Mouse (Mus musculus): ENCODE results near the gene Tmem204.
"Not testable (repeated sequence)": the region's sequence is repeated elsewhere in the genome, so short reads cannot be mapped to it uniquely, and the experiment has no call there.

Tmem204 gene

DNA sequence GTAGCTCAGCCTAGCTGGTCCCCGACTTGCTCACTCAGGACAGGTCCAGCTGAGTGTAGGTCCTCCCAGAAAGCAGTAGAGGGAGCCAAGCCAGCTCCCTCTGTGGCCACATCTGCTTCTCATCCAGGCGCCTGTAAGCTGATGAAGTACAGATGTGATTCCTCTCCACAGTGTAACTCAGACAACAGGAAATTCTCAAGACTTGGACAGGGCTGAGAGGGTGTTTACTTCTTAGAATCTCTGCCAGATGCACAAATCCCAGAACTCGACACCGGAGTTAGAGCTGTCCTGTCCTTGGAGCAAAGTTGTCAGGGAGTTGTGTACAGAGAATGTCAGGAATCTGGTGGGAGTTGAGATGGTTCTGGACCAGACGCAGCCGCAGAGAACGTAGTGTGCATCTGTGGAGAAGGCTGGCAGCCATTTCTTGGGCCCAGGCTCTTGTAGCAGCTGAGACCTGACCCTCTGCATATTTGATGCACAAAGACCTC lies at the start of gene Tmem204:
Gene Tmem204 (minus strand): TSS at position 148 of the 488 bp plus-strand sequence.
- peak; percentile 37 for DNase-seq (ENCODE audit: low read depth, low spot score)

DNA sequence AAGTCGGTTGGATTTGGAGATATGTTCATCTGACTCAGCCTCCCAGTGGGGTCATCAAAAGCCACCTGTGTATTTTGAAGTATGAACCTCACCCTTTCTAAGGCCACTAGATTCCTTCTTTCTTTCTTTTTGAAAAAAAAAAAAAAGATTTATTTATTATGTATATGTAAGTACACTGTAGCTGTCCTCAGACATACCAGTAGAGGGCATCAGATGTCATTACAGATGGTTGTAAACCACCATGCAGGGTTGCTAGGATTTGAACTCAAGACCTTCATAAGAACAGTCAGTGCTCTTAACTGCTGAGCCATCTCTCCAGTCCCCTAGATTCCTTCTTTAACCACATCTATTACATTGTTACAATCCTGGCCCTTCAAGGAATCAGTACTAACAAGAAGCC lies 46.7 kb upstream of the Tmem204 start:
- no peak for DNase-seq (ENCODE audit: low read depth, low spot score)

- DNase-seq (ENCODE audit: low read depth, low spot score): no peak
Measured at GRCm38 (mm10) chr17:25127681-25128080, 44.3 kb upstream of the Tmem204 start.

GRCm38 (mm10) chr17:25127079-25127478 lies 43.7 kb upstream of the Tmem204 start:
- DNase-seq (ENCODE audit: low read depth, low spot score): peak; percentile 79

GRCm38 (mm10) chr17:25125442-25126060 lies 42.2 kb upstream of the Tmem204 start:
- DNase-seq (ENCODE audit: low read depth, low spot score): not testable (repeated sequence)

DNA sequence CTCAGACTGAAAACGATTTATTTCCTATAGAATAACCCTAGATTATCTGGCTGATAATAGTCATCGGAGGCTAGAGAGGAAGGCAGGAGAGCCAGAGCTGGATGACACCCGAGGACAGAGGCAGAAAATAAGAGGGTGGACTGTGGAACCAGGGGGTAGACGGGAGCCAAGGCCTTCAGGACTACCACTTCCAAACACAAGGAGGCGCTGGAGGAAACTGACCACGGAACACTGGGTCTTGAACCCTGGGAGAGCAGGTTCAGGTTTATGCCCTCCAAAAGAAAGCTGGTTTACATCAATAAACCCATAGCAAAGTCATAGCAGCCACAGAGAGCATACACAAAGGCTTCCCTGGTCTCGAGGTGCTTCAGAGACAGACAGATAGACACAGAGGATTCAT lies 40.6 kb upstream of the Tmem204 start:
- DNase-seq (ENCODE audit: low read depth, low spot score): no peak

DNA sequence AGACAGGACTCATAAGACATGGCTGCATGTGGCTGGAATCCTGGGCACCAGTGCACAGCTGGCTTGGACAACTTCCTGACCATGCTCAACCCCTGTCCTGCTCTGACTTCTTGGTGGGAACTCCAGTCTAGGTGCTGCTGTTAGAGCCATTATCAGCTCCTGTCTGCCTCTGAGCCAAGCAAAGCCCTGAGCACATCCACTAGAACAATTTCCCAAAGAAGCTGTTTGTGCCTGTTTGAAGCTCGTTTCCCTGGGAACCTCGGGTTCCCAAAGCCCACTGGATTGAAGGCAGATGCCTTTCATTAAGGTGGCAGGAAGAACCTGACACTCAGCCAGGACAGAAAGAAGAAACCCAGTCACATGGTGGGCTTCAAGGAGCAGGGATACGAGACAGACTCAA lies 37.0 kb upstream of the Tmem204 start, which contains the start of gene Ptx4:
Gene Ptx4 (plus strand): TSS at position 355 of the 400 bp plus-strand sequence.
- no peak for DNase-seq (ENCODE audit: low read depth, low spot score)

- peak; percentile 37 for DNase-seq (ENCODE audit: low read depth, low spot score)
Measured at GRCm38 (mm10) chr17:25117263-25117662, 33.9 kb upstream of the Tmem204 start.

GRCm38 (mm10) chr17:25115664-25116432 lies 32.5 kb upstream of the Tmem204 start, which contains the start of gene Telo2:
Gene Telo2, minus strand, starts transcription at chr17:25115967.
- peak; percentile 96 for DNase-seq (ENCODE audit: low read depth, low spot score)

GRCm38 (mm10) chr17:25114908-25115645 lies 31.7 kb upstream of the Tmem204 start:
- DNase-seq (ENCODE audit: low read depth, low spot score): peak; percentile 57

DNA sequence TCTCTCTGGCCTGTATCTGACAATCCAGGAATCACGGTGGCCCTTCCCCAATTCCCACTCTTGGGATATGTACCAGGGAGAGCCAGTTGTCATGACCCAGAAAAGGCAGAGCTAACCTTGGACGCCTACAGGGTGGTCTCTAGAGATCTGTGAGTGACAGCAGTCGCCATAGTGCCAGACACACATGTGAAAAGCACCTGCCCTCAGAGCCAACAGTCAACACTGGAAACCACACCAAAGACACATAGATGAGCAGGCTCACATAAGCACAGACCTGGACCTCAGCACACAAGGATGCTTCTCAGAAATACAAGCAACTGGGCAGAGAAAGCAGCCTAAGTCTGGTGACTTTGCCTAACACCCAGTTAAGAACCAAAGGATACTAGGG lies 29.0 kb upstream of the Tmem204 start:
- DNase-seq (ENCODE audit: low read depth, low spot score): no peak

GRCm38 (mm10) chr17:25111739-25112422 lies 28.5 kb upstream of the Tmem204 start:
- DNase-seq (ENCODE audit: low read depth, low spot score): peak; percentile 91

GRCm38 (mm10) chr17:25111220-25111619 lies 27.8 kb upstream of the Tmem204 start:
- no peak for DNase-seq (ENCODE audit: low read depth, low spot score)

DNA sequence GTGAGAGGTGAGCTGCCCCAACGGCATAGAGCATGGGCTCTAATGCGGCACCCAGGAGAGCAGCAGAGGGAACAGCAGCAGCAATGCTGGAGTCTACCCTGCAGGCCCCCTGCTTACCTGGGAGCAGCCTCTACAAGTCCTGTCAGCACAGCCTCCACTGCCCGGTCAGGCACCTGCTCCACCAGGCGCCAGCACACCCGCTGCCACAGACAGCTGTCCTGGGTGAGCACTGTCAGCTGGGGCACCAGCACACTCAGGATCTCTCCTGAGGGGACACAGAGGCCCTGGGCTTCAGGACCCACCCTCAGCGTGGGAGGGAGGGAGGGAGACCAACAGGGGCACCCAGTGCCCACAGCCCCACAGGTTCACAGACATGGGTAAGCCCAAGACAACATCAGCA lies 27.2 kb upstream of the Tmem204 start:
- no peak for DNase-seq (ENCODE audit: low read depth, low spot score)

- peak; percentile 56 for DNase-seq (ENCODE audit: low read depth, low spot score)
Measured at GRCm38 (mm10) chr17:25109578-25109977, 26.2 kb upstream of the Tmem204 start.

- no peak for DNase-seq (ENCODE audit: low read depth, low spot score)
Measured at GRCm38 (mm10) chr17:25107786-25108185, 24.4 kb upstream of the Tmem204 start.

DNA sequence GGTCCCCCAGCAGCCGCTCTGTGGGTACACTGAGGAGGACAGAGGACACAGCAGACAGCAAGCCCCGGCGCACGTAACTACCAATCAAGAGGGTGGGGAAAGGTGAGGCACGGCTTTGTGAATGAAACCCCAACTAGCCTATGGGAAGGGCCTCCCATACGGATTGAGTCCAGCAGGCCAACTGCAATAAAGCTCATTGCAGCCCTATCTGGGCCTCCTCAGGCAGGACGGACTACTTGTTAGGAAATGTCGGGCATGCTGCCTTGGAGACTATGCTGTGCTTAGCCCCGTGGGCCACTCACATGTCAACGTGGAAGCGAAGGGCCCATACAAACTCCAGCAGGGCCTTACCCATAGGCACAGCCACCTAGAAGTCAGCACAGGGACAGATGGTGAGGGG lies 17.9 kb upstream of the Tmem204 start:
- peak; percentile 50 for DNase-seq (ENCODE audit: low read depth, low spot score)

DNA sequence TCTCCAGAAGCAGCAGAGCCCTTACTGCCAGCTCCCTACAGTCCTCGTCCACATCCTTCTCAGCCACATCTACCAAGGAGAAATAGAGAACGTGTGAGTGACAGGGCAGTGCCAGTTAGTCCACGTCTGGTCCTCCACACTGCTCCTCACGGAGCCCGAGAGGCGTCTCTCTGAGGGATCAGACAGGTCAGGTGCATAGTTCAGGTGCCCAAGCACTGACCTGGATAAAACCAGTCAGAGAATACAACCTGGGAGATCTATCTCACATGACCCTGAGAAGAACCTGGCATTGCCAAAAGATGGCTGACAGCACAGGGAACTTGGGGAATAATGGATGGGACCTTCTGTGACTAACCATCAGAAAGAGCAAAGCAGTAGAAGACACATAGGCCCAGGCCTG lies 16.7 kb upstream of the Tmem204 start:
- no peak for DNase-seq (ENCODE audit: low read depth, low spot score)

- DNase-seq (ENCODE audit: low read depth, low spot score): peak; percentile 70
Measured at GRCm38 (mm10) chr17:25096221-25096620, 12.8 kb upstream of the Tmem204 start.

DNA sequence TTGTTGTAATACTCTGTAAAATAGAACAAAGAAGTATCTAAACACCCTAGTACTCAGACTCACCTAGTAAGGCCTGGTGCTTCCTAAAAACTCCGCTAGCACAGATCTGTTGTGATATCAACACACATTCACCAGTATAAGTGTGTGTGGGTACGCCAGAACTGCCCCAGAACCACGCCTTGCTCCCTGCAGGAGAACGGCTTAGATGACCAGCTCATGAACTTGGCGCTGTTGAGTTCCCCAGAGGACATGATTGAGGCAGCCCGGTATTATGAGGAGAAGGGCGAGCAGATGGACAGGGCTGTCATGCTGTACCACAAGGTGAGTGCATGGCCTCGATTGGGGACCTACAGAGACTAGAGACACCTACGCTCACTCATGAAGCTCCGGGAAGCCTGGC lies 7.1 kb upstream of the Tmem204 start:
- DNase-seq (ENCODE audit: low read depth, low spot score): no peak

- no peak for DNase-seq (ENCODE audit: low read depth, low spot score)
Measured at GRCm38 (mm10) chr17:25089158-25089557, 5.8 kb upstream of the Tmem204 start.

DNA sequence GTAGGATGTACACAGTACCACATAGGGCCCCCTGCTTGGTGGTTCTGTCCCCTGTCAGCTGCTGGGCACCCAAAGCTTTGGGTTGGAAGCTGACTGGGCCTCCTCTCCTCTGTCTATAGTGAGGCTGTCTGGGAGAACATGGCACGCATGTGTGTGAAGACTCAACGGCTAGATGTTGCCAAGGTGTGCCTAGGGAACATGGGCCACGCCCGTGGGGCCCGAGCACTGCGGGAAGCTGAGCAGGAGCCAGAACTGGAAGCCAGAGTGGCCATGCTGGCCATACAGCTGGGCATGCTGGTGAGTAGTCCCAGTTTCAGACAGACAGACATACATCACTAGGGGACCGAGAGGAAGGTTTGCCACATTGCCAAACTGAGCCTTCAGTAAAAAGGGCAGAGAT lies 3.3 kb upstream of the Tmem204 start:
- no peak for DNase-seq (ENCODE audit: low read depth, low spot score)

Measured in brain, adult 2 months (tissue).